Mouse (Mus musculus) brain, embryonic 14.5 days (tissue): ENCODE data around the gene Rln1.

Source experiments
- CTCF ChIP-seq: fragments of 200-500 bp; IDR thresholded peaks from 2 replicates; pipeline ENCODE4 v1.5.1; 2012; ENCODE audit warnings: inconsistent platforms, mild to moderate bottlenecking, moderate library complexity, borderline replicate concordance; ENCODE audit not compliant: insufficient read depth, insufficient read length; ENCODE audit errors: extremely low read depth
- POLR2A ChIP-seq: fragments of 200-500 bp; IDR thresholded peaks from 2 replicates; pipeline ENCODE4 v1.6.1; 2012; ENCODE audit warnings: mild to moderate bottlenecking, inconsistent platforms, borderline replicate concordance; ENCODE audit not compliant: poor library complexity, insufficient read depth, insufficient read length, severe bottlenecking; ENCODE audit errors: extremely low read depth

DNA sequence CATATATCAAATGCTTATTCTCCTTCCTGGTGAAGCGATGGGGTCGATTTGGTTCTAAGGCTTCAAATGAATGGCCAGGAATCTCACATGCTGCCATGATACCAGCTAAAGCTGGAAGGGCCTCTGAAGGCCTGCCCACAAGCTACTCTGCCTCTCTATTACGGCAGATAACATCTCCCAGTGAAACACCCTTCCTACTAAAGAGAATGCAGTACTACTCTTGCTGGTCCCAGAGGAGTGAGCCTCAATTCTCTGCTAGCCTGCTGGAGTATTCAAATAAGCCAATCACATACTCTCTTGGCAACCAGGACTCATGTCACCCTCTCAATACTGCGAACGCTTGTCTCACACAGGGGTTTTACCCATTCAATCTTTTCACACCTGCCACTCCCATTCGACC, 7.8 kb upstream of the Rln1 start:
- TF ChIP-seq POLR2A (no peak), CTCF (no peak)
